Mouse (Mus musculus) lung, postnatal 36 days (tissue): Measurements from ENCODE around the gene Pvalb.
A peak's percentile ranks its signal among the peaks of the same experiment; 100 is the strongest.

Source experiments
- DNase-seq: peaks from one replicate; pipeline ENCODE4 v3.0.0; 2022; ENCODE audit warnings: mixed read lengths

Gene Pvalb

DNA sequence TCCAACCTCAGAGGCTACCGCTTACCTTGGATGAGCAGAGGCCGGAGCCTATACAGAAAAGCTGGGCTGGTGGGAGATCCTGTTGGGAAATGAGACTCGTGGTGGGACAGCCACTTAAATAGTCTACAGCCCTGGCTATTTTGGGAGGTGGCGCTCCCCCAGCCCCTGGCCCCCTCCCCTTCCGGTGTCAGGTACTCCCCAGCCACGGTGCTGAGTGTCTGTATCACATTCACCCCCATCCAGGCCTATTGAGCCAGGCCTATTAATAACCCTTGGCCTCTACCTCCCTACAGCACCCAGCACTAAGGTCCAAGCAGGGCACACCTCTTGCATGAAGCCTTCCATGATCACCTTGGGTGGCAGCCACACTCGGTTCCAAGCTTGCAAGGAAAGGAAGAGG is at the start of gene Pvalb:
TSS of gene Pvalb (minus strand) at position 89 of the 400 bp plus-strand sequence.
- no peak for DNase-seq

DNA sequence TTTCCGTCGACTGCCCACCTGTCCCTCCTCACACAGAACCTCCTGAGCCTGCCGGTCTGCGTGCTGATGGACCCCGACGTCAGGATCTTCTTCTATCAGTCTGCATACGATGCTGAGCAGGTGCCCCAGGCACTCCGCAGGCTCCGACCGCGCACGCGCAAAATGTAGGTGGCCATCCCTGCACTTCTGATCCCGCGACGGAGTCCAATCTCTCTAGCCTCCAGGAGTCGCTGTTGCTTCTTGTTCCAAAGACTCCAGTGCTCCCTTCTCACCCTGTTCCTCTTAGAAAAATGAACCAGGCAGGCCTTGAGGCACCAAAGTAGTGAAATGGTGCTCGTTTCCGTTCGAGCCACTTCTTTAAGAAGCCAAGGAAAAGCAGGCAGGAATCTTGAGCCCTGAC is 48.6 kb upstream of the Pvalb start:
- DNase-seq: peak; percentile 39

DNA sequence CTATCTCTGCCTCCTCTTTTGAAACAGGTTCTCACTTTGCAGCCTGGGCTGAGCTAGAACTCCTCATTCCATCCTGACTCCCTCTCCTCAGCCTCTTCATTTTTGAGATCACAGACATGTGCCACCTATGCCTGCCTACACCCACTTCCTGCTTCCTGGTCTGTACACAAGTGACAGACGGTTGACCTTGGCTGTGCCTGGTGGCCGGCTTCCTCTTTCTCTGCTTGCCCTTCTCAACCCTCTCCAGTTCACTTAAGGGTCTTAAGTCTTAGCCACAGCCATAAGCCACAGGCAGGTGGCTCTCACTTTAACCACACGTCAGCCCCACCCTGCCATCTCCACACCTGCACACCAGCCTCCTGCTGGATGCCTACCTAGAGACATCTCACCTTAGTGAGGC is 42.2 kb upstream of the Pvalb start:
- peak; percentile 63 for DNase-seq

DNA sequence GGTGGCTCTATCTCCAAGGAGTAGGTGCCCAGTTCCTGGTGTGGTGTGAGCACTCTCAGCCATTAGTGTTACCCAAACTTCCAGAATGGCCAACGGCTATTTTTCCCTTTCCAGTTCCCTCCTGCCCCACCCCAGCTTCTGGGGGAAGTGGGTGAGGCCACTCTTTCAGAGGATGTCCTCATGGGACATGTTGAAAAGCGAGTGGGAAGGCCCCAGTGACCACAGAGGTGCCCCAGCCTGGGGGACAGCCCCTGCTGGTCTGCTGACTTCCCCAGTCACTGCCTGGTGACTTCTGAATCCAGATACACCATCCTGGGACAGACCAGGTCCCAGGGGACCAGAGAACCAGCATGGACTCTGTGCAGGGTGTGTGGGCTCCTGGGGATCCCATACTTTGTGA is 41.5 kb upstream of the Pvalb start:
- DNase-seq: peak; percentile 57

DNA sequence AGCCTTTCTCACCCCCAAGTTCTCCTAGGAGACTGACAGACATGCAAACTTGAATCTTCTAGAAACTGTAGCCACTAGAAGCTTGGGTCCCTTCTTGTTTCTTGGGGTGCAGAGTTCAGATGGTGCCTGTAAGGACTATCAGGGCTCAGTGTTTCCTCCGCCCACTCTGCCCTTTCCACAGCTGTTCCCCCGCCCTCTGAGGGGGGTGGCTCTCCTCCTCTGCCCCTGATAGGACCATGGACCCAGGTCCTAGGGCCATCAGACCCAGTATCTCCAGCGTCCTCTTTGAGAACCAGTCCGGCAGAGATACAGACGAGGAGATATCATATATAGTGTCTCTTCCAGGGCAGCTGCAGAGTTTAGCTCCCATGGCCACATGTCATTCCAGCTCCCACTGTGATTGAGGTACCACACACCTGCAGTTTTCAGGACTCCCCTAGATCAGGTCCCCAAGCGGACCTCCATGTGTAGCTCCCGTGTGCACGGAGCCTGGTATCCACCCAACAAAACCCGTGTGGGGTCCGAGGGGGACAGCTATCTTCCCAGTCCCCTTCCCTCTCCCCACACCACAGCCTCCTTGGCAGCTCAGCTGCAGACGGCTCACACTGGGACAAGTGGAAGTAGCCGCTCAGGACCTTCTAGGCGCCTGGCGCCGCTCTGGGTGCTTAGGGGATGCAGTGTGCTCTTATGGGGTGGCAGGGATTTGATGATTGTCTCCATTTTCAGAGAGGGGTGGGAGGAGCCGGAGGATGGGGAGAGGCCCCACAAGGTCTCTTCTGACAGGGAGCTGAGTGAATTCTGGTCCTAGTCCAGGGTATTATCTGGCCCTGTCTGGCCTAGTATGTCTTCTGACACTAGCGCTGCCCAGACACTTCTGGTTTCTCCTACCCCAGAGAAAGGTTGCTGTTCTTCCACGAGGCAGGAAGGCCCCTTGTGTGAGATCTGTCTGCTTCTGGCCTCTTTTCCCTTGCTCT is 40.2 kb upstream of the Pvalb start:
- peak; percentile 42 for DNase-seq

DNA sequence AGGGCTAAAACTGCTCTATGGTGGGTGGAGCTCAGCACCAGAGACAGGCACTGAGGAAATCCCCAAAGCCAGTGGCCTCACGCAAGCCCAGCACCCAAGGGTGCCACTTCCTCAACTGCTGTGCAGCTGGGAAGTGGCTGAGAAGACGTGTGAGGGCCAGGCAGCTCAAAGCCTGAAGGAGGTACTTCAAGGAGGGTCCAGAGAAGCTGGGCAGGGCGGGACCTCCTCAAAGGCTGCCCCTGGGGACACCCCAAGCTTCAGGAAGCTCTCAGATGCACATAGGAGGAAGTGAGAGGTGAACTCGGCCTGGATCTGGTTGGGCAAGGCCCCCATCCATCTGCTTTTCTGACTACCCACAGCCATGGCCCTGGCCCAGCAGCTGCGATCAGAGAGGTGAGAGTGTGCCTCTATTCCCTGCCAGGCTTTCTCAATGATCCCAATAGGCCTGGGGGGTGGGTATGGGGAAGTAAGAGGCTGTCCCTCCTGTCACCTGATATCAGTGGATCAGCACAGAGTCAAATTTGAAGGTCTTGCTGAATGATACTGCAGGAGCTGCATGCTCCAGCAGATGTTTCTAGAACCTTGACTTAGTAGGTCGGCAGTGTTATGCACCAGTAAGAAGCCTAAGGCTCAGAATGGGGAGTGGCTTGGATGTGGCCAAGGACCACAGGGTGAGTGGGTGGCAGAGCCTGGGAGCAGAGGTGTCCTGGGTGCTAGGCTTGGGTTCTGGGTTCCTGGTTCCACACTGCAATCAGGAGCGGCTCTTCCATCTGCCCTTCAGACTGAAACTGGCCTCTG is 38.7 kb upstream of the Pvalb start, which contains the start of gene Ncf4:
TSS of gene Ncf4 (plus strand) at position 107 of the 798 bp plus-strand sequence.
- DNase-seq: peak; percentile 73

DNA sequence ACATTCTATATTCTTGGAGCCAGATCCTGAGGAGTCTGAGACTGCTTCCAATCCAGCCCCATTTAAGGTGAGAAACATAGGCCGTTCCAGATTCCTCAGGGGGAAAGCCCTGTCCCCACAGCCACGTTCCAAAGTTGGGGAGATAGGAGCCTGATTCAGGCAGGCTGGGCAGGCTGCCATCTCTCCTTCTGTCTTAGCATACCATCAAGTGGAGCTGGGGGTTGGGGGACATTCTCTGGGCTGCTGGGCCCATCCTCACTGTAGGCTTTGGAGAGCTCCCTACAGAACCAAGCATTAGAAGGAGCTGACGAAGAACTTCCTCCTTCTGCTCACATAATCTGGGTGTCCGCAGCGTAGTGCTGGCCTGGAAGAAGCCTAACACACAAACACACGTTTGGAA is 37.6 kb upstream of the Pvalb start:
- no peak for DNase-seq

DNA sequence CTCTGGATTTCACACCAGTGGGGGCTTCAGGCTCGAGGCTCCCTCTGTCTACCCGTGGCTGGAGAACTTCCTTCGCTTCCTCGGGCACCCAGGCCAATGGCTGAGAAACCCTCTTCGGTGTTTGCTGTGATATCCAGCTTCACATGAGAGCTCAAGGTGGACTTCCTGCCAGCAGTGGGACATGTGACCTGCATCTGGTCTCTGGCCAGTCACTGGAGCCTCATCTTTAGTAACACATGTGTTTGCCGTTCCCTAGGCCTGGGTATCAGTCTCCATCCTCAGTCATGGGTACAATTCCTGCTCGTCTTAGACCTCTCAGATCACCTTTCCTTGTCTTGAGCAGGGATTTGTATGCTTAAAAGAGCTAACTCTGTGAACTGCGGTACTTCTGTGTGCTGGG is 36.9 kb upstream of the Pvalb start:
- DNase-seq: no peak

DNA sequence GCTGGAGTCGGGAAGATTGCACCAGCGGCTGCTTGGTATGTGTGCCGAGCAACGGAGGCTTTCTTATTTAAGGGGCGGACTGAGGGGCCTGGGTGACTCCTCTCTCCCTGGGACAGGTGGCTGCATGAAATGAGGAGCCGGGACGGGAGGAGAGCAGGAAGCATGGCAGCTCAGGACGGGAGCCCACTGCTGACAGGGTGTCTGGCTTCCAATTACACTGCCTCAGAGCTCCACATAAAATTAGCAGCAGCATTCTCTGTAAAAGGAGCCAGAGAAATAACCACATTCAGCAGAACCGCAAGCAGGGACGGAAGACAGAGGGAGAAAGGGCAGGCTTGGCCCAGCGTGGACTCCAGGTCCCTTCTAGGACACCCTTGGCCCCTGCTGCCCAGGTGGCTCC is 35.1 kb upstream of the Pvalb start:
- no peak for DNase-seq

DNA sequence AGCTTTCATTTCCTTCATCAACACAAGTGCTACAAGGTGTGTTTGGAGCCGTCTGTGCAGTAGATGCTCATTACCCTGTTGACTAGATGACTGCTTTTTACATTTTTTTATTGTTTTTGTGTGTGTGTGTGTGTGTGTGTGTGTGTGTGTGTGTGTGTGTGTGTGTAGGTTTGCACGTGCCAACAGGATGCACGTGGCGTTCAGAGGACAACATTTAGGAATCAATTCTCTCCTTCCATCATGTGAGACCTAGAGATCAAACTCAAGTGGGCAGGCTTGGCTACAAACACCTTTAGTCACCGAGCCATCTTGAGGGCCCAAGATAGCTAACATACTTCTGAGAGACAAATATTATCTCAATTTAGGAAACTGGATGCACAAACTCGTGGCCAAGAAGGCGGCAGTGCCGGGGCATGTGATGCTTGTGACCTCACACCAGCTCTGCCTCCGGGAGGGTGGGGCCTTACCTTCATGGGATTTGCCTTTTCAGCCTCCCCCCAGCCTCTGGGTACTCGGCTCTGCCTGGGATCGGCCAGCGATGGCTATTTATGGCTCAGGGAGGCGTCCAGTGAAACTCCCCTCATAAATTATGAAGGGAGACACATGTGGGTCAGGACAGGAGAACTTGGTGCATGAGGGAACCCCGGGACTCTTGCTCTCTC is 33.9 kb upstream of the Pvalb start:
- DNase-seq: no peak

DNA sequence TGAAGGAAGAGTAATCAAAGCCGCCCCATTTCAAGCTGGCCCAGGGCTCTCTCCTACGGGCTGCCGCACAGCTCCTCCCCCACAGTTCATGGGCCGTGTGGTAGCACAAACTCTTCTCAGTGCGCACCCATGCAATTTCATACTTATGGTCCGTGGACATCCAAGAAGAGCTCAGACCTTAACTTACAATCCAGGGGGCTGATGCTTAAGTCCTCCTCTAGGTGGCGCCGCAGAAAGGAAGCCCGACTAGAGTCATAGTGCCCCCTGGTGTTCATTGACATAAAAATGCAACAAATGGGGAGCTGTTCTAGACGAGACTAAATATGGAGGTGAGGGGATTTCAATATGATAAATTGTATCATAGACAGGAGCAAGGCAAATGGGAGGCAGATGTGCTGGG is 33.3 kb upstream of the Pvalb start:
- DNase-seq: peak; percentile 81

DNA sequence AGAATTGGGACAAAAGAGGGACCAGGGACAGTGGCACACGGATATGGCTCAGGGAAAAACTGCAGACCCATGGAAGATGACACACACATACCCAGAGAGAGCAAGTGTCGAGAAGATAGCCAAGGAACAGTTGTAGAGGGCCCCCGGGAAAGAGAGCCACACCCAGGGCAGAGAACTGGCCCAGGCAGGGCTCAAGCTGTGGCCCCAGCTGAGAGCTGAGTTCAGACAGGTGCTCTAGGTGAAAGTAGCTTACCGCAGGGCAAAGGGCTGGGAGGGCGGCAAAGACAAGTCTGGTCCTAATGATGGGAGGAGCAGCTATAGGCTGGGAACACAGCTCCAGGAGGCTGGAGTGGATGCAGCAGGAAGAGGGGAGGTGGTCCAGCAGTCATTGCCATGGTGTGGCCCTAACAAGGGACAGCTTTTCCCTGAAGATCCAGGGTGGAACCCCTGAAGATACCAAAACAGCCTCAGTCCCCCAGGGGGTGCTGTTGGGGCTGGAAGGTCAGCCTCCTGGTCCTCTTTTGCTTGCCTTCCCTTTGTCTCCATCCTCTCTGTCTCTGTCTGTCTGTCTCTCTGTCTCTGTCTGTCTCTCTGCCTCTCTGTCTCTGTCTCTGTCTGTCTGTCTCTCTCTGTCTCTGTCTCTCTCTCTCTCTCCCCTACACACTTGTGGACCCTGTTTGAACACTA is 28.8 kb upstream of the Pvalb start:
- DNase-seq: no peak

DNA sequence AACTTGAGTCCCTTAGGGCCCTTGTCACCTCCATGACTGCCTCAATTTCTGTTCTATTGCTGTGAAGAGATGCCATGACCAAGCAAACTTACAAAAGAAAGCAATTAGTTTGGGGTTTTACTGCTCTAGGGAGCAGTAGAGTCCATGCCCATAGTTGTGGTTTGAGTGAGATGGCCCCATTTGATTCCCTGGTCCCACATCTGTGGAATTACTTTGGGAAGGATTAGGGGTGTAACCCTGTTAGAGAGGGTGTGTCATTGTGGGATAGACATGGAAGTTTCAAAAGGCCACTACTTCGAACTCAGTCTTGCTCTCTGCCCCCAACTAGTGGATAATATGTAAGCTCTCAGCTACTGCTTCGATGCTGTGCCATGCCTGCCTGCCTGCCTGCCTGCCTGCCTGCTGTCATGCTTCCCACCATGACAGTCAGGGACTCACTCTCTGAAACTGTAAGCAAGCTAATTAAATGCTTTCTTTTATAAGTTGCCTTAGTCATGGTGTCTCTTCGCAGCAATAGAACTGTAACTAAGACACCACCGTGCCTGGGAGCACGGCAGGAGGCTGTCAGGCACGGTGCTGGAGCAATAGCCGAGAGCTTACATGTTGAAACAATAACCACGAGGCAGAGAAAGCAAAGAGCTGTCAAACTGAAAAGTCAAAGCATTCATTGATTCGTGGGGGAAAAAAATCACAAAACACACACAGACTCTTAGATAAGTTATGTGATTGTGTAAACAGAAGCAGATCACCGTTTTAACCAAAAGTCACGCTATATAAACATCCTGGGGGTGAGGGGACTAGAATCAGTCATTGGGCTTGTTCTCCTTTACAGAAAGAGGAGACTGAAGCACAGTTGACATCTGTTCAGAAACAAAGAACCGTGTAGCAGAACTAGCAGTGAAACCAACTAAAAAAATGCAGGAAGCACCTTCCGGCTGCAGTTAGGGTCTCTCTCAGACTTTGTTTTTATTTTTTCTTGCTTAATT is 25.4 kb upstream of the Pvalb start:
- no peak for DNase-seq

DNA sequence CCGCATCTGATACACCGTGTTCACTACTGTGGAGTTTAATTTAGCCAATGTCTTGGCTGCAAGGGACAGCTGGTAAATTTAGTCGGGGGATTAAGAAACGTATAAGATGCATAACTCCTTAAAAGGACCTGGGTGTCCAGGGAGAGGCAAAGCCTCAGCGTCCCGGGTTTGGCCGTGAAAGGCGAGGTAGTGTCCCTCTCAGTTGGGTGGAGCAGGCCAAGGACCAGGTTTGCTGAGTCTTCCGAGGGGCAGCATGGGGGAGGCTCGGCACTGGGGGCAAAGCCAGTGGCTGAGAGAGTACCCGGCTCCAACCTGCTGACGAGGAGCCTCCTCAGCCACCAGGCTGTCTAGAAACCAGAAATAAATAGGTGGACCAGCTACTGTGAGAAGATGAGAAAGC is 21.6 kb upstream of the Pvalb start:
- DNase-seq: no peak

DNA sequence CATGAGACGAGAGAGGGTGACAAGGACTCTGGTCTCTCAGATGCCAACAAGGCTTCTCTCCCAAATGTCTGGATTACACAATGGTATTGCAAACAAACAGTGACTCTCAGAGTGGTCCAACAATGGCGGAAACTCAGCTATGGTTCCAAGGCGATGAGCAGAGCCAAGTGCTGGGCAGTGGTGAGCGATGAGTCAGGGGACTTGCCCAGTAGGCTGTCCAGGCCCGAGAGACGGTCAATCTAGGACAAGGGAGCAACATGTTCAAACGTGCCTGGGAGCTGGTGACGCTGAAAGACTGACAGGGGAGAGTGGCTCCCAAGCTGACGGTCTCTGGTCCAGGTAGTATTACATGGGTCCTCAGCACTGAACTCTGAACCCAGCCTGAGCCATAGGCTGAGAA is 9.1 kb upstream of the Pvalb start:
- peak; percentile 15 for DNase-seq

DNA sequence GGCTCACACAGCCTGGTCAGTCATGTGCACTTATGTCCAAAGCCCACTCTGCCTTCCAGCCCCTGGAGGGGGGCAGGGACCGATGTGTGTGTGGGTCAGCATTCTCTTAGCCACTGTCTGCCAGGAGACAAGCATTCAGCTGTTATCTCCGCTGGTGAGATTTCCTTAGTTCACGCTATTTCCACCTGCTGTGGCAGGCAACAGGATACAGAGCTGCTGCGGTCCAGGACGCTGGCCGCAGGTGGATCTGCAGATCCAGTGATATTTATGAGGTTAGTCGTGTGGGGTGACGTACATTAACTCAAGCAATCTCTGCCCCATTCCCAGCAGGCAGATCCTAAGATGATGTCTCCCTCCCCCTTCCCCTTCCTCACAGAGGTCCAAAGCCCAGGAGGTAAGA is 5.2 kb upstream of the Pvalb start:
- DNase-seq: no peak

DNA sequence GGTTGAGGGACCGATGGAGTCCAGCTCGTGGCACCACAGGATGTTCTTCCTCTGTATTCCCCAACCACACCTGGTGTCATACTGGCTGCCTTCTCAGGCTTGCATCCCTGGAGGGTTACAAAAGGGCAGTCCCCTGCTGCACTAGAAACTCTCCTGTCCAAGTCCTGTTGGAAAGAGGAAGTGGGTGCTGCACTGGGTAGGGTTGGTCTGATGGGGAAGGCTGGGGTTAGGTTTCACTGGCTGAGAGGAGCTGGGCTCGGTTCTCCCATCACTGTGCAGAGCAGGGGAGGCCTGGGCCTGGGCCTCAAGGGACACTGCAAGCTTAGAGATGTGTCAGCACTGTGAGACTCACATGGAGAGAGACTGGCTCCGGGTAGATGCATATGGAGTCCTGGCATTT is 4.0 kb upstream of the Pvalb start:
- DNase-seq: no peak

DNA sequence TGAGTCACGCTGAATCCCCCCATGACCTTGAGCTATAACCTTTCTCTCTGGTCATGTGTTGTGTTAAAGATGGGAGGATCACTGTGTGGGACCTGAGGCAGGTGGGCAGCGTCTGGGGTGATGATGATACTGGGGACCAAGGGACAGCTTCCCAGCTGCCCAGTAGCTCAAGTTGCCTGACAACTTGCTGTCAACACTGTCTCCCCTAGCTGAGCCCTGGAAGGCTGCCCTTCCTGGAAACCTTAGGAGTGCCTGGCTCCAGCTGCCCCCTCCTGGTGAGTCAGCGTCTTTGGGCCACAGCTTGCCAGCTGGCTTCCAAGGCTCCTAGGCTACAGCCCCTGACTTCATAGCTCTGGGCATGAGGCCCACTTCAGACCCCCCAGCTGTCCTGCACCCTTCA is 1.0 kb downstream of the Pvalb start:
- peak; percentile 42 for DNase-seq

DNA sequence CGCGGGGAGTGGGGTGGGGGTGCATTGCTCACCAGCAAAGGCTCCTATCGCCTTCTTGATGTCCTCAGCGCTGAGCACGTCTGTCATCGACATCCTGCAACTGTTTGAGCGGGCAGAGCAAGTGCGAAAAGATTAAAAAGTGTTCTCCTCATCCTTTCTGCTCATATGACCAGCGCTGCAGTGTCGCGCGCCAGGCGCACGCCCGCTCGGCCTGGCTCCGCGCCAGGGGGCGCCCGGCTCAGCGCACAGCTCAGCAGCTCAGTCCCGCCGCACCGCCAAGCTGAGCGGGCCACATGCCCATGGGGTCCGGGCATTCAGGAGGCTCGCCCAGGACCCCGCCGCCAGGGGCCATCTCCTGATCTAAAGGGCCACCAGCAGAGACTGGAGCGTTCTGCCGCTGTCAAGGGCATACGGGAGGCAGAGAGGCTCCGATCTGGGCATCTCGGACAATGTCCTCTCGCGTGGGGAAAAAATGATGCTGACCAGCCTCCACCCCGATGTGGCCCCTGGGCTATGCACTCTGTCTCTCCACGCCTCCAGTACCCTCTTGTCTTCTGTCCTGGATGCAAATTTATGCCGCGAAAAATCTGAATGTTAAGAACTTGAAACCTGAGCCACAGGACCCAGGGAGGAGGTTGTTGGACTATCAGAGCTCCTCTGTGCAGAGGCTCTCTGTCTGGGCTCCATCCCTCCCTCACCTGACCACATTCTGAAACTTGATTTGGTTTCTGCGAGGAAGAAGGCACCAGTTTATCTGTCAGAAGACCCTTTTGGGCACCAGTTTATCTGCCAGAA is 1.9 kb downstream of the Pvalb start:
- DNase-seq: no peak

DNA sequence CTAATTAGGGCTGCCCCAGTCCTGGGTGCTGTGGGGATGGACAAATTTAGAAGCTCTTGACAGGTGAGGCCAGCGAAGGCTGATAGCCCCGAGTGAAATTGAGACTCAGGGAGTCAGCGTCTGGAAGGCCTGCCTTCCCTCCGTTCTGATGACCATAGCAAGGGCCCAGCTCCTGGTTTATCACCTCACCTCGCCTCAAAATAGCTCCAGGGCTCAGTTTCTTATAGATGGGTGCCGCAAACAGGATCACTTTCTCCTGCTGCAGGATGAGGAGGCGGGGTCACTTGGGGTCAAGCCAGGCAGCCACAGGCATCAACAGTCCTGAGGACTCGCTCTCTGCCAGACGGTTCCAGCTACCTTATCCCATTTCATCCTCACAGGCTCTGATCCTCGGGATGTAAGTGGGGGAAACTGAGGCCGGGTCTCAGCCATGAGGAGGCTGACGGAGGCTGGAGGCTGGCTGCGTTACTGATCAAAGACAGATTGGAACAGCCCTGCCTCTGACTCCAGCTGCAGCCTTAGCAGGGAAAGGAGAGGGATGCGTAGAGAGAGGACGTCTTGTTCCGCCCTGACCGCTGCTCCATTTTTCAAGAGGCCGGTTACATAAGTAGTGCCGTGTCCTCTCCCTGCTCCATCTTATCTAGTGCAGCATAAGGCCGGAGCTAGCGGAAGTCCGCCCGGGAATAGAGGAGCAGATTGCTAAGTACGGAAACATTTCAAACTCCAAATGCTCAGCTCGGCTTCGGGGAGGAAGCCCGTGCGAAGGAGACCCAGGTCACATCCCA is 10.9 kb downstream of the Pvalb start:
- no peak for DNase-seq
